Mouse (Mus musculus) inflammation-experienced regulatory T-cells, adult 6 months (primary cell): ENCODE results near the gene Asb15. TPM values are rescaled to one million over a fixed set of nuclear protein-coding genes. Genes with fewer than 3 reads are reported as not detected.

Experiments
- ATAC-seq: one replicate; pipeline ENCODE4 v1.8.0; 2017
- polyA plus RNA-seq, 3 experiments: library from polyadenylated mRNA; unstranded; fragments of 100-300 nt; shearing (Covaris generic); gene quantifications; one replicate each; pipeline ENCODE4 v1.2.1; 2017

Gene Asb15
- polyA plus RNA-seq: not detected

GRCm38 (mm10) chr6:24528064-24528243, at the start of gene Asb15:
TSS of gene Asb15 (plus strand) at chr6:24528144.
- ATAC-seq: no peak

- no peak for ATAC-seq
These were observed 41.4 kb upstream of the Asb15 start for GRCm38 (mm10) chr6:24486530-24486929.

GRCm38 (mm10) chr6:24490341-24490740, 37.6 kb upstream of the Asb15 start:
- ATAC-seq: no peak

DNA sequence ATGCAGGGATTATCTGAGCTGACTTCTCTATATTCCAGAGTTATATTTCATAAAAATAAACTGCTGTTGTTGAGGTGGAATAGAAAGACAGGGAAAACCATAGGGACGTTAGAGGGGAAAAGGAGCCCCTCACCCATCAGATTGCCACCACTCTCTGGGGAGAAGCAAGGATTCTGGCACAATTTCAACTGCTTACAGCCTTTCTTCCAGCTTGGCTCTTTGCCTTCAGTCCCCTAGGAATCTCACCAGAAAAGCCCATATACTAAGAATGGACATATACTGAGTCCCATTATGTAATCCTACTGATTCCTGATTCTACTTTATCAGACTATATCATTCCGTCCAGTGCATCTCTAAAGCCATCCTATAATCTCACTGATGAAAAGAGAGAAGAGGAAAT, 23.8 kb upstream of the Asb15 start:
- ATAC-seq: no peak

DNA sequence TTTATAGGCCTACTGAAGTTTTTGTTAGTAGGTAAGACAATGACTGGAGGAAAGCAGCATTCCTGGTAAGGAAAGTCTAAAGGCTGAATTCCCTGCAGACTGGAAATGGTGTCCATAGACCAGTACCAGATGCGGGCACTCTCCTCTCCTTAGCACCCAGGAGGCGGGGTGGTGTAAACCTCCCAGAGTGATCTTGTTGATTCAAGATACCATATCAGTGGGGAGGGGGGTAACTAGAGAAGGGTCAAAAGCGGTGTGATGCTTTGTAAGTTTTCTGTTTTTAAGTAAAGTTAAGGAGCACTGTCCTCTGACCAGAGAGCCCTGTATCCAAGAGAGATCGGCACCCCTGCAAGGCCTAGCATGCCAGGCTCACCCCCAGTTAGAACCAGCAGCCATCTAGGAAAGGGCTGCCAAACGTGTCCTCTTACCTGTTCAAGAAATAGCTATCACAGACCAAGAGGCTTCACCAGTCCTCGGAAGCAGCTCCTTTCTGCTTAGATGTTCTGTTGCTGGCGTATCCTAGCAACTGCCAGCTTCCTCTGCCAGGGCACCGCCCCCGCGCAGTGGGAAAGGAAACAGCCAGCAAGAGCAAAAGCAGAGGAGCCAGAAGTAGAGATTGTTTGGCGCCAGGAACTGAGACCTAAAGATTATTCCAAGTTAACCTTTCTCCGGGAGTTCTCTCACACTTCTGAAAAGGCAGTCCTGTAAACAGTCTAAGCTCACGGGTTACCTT, 13.2 kb upstream of the Asb15 start, which contains the start of gene Iqub:
TSS of gene Iqub (minus strand) at position 516 of the 733 bp plus-strand sequence.
- ATAC-seq: peak; percentile 77

DNA sequence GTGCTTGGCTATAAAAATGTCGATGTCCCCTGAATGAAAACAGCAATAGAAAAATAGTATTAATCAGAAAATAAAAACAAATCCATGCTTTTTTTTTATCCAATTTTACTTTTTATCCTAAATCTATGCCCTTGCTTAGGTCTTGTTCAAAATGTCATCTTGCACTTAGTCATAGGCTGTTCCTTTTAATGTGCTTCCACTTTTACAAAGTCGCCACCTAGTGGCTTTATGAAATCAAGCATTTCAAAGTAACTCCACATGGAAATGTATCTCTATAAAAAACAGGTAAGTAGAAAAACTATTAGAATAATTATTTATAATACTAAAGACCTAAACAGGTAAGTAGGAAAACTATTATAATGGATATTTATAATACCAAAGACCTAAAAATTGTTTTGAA, 11.7 kb upstream of the Asb15 start:
- ATAC-seq: peak; percentile 81

GRCm38 (mm10) chr6:24525705-24526104, 2.2 kb upstream of the Asb15 start:
- ATAC-seq: no peak

DNA sequence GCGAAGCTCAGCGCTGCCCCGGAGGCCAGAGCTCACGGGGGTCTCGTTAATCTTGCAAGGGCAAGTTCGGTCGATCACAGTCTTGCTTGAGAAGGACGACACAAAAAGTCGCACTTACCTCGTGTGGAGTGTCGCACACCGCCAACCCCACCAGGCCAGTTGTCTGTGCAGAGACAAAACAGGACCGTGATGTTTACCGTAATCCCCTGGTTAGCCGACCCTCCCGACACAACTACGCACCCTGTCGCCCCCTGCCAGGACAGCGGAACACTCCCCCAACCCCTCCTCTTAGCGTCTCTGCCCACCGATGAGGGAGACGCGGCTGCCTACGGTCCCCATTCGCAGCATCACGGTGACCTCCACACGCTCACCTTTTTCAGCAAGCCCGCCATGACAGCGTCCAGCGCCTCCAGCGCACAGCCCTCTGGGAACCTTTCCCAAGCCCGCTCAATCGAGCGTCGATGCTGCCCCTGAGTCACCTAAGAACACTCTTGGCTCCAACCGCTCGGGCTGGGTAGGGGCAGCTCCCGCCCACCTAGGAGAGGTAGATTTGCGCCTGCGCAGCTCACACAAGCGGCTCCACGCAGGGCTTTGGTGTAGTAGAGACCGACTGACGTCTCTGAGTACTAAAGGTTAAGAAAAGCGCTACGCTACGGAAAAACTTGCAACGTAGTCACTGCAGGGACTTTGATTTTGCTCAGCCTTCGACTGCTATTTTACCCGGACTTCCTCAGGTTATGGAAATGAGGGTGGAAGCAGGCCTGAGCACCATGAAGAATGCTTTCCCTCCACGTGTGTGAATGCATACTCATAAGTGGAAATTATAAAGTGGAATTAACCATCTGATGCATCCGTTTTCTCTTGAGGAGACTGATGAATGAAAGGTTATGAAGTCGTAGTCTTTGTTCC, 535 bp upstream of the Asb15 start, which contains the start of gene Ndufa5:
TSS of gene Ndufa5 (minus strand) at position 859 of the 909 bp plus-strand sequence.
- peak; percentile 87 for ATAC-seq

- peak; percentile 51 for ATAC-seq
These were observed 2.2 kb downstream of the Asb15 start for GRCm38 (mm10) chr6:24530166-24530565.

GRCm38 (mm10) chr6:24530711-24531420, 2.9 kb downstream of the Asb15 start:
- ATAC-seq: no peak

DNA sequence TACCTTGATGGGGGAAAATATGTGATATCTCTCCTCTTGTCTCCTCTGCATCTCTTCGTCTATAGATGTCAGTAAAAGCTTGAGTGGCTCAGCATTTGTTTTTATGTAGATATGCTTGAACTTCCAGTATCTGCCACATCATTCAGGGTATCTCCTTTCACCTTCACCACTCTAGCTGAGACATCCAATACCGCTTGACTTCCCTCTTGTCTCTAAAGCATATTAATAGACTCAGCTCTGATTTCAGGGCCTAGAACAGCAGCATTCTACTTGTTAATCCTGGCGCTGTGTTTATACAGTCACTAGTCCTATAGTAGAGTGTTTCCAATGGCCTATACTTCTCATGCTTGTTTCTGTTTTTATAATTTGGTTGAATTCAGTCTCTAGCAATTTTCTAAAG, 4.9 kb downstream of the Asb15 start:
- ATAC-seq: no peak

DNA sequence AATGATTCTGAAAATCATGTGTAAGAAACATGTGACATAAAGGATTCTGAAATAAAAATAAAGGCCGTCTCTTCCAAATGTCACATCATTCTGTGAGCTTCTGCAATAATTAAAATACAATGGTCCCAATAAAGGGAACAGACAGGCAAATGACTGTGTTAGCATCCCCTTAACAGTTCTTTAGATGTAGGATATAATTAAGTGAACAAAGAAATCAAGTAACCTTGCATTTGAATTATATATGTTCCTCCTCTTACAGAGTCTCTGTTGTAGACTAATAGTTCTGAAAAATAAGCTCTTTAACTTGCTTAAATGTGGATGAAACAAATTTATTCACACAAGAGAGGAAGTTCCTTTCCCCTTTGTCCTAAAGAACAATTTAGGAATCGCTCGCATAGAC, 10.5 kb downstream of the Asb15 start:
- ATAC-seq: no peak

GRCm38 (mm10) chr6:24540106-24540505, 12.2 kb downstream of the Asb15 start:
- no peak for ATAC-seq

GRCm38 (mm10) chr6:24542393-24542792, 14.4 kb downstream of the Asb15 start:
- ATAC-seq: no peak

DNA sequence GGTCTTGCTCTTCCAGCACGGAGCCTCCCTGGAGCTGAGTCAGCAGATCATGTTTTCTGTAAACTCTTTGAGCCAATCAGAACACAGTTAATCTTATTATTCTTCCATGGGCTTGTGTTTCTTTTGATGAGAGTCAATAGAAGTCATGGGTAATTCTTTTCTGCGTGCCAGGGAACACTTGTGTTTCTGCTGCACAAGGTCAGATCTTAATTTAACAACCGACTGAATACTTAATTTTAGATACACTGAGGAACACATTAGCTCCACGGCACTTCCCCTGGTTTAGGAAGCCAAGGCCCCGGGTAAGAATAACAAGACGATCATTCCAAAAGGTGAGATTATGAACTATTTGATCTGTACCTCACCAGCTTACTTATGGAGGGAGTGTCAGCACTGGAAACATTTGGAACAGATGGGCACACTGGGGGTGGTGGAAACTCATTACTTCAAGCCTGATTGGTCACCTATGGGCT, 15.2 kb downstream of the Asb15 start:
- ATAC-seq: no peak

- ATAC-seq: no peak
These were observed 18.9 kb downstream of the Asb15 start for GRCm38 (mm10) chr6:24546716-24547420.

DNA sequence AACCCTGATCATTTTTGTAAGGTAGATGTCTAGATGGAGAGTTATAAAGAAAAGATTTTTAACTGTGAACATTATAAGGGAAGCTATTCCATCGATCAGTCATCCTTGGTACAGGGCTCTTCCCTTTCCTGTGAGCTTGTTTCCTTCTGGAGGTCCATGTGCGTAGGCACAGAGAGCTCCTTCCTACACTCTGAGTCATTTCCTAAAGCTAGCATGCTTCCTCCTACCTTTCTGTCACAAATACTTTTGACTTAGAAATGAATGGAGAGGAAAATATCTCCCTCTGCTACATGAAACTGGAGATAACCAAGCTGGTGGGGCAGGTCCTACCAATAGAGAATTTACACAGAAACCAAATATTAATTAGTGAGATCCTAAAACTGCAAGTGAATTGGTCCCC, 21.9 kb downstream of the Asb15 start:
- no peak for ATAC-seq

GRCm38 (mm10) chr6:24552046-24552445, 24.1 kb downstream of the Asb15 start:
- no peak for ATAC-seq

DNA sequence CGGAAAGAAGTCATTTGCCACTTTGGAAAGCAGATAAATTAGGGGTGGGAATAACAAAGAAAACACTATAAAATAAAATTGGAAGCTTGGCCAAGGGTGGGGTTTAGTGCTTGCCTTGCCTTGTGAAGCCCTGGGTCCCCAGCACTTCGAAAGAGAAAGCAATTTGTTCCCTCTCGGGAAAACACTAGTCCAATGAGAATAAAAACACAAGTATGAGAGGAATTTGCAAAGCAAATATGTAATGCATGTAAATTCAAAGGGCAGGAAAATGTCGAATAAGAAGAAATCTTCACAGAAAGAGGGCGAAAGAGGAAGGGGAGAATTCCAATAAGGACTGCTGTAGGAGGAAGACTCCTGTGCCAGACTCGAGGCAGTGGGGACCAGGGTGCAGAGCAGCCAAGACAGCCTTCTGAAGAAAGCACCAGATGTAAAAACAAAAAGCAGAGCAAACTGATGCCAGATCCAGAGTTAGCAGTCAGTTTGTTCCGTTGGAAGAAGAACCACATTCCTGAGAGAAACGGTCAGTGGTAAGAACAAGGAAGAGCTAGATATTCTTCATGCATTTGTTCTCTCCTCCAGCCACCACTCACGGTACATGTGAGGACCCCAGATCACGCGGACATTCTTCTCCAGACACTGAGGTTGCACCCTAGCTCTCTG, 26.6 kb downstream of the Asb15 start:
- no peak for ATAC-seq

DNA sequence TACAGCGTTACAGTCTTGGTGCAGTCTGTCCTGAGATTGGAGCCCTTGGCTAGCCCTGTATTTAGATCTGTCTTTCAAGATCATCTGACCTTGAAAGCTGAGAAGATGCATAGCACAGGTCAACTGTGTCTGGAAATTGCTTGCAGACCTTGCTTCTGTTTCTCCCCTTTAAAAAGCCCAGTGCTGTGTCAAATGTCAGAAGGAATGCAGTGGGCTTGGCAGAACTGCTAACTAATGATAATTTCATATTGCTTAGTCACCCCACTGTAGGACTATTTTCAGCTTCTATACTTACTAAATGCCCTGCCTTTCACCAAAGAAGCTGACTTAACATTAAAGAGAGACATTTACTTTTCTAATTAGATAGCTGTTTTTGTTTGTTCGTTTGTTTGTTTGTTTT, 27.5 kb downstream of the Asb15 start:
- ATAC-seq: no peak

GRCm38 (mm10) chr6:24564081-24564480, 36.1 kb downstream of the Asb15 start:
- no peak for ATAC-seq

DNA sequence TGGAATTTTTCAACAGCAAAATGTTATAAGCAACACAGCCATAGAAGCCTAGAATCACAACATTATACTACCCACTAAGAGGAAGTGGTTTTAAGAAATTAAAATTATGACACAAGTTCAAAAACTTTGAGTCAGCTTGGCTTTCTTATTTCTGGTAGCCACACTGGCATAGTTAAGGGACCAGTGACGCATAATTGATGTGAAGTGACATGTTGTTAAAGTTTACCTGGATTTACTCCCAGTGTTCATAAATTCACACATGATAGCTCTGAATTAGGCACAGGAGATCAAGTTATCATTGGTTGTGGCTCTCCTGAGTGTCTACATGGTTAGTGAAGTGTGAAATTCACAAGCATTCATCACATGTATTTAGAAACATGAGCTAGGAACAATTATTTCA, 36.9 kb downstream of the Asb15 start:
- no peak for ATAC-seq
